Mouse (Mus musculus): ENCODE results near the gene Cfap69.
"Not testable (repeated sequence)": the region's sequence is repeated elsewhere in the genome, so short reads cannot be mapped to it uniquely, and the experiment has no call there.

Gene Cfap69
- long read RNA-seq, experiment 1, partial matches to known transcripts: 2 of 3 reads
- long read RNA-seq, experiment 1, other reads (novel, unspliced or antisense): 1 of 3 reads
- long read RNA-seq, experiment 2, partial matches to known transcripts: 0 of 1 reads
- long read RNA-seq, experiment 2, other reads (novel, unspliced or antisense): 1 of 1 reads

DNA sequence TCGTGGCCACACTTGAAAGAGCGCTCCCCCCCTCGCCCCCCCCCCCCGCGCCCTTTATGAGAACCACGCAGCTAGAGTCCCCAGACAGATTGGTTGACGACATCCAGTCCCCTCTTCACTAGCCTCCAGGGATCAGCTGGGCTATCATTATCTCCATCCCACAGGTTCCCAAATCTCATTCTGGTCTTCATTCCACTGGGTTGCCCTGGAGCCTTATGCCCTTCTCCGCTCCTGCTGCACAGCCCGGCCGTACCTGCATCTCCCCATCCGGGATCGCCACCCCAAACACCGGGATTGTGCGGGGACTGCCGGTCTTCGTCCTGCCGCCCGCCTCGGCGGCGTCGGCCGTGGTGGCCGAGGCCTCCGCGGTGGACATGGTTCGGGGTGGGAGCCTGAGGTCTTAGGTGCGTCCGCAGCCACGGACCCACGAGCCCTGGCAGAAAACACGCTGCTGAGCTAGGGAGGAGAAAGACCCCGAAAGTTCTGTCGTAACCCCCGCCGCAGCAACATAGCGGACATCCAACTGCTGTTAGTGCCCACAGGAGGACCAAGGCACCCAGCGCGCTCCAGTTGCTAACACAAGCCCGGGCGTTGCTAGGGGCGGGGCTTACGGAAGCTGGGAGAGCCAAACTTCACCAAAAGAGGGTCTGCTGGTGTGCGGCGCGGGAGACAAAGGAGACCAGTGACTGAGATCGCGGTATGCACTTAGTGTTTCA lies at the start of gene Cfap69:
Gene Cfap69 (minus strand): TSS at position 585 of the 716 bp plus-strand sequence.
- intact Hi-C loops (cut with DNase I): no loop called here

DNA sequence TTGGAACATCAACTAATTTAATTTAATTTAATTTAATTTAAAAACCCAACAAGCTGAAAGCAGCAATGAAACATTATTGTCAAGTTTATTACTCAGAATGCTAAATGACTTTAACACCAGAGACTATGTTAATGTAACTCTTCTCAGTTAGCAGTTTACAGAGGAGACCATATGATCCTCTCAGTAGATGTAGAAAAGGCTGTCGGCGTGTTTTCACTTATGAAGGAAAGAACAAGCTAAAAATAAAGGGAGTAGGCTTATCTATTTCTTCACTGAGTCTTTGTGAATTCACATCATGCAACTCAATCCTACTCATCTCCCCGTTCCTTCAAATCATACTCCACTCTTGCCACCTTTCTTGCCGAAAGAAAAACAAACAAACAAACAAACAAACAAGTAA lies 47.0 kb upstream of the Cfap69 start:
- intact Hi-C loops (cut with DNase I): no loop called here

DNA sequence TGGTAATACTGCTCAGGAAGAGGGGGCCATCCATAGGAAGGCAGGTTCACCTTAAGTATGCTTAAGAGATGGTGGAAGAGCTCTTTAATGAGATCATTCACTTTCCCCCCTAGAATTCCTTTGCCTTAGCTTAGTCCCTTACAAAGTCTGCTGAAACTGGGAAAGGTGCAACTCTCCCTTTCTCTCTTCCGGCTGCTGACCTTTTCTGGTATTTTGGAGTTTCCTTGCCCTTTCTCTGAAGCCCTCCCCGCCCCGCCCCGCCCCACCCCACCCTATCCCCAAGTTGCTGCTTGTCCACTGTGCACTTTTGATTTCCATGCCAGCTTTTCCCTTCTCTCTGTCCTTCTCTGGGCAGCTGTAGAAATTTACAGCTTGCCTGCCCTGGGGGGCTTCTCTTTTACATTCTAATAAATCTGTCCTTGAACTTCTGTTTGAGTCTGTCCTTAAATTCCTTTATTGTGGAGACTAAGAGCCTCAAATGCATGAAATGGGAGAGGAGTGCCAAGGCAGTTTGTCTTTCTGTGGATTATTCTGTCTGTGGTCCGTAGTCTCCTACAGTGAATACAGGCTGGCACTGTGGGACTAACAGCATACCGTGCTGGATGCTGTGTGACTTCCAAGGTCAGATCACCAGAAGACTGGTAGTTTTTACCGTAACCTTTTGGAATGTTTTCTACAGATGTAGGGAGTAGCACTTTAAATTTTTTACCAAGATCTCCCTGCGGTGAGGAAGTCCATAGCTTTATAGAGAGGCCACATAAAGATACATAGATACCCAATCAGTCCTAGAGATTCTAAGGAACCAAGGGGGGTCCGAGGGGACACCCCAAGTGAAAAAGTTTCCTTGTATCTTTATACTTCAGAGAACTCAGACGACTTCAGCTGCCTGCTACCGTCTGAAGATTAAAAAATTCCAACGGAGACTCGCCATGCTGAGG lies 43.6 kb upstream of the Cfap69 start:
- intact Hi-C loops (cut with DNase I): no loop called here

DNA sequence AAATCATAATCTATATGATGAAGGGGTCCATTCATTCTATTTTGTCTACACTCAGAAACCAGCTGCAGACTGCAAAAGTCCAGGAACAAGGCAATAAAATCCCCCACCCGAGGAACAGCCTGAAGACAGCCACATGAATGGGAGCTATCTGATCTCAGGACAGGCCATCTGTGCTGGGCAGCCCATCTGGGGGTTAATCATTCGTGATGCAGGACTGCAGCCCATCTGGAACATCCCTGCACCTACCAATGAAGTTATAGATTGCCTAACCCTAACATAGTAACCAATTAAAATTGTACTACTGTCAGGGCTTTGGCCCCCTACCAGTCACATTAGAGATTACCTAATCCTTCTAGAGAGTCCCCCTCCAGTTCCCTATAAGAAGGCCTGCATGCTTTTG lies 41.0 kb upstream of the Cfap69 start:
- intact Hi-C loops (cut with DNase I): no loop called here

DNA sequence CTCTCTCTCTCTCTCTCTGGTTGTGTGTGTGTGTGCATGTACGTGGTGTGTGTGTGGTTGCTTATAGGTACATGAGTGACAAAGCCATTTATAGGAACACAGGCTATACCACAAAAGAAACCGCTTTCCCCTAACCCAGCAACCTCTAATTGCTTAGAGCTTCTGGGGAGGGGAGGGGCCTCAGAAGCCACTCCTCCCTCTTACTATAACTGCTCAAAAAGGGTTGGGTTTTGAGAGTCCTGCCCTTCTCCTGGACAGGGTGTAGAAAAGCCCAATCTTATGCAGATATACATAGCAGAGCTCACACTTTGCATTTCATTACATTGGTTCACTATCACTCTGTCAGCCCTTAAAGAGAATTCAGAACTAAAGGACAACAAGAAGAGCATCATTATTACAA lies 36.3 kb upstream of the Cfap69 start:
- intact Hi-C loops (cut with DNase I): no loop called here

DNA sequence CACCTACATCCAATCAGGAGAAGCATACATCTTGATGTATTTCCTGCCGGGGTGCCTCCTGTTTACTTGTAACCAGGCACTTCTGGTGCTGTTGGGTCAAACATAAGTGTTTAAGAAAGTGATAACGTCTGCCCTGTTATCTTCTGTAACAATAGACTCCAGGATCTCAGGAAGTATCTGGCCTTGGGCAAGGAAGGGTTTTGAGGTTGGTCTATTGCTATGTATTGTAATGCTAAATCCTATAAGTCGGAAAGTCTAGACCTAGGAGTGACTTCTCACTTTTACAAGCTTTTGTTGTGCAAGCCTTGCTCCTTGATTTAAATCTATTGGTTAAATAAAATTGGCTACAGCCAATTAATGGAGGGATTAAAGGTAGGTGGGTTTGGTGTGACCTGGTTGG lies 34.8 kb upstream of the Cfap69 start:
- intact Hi-C loops (cut with DNase I): no loop called here

DNA sequence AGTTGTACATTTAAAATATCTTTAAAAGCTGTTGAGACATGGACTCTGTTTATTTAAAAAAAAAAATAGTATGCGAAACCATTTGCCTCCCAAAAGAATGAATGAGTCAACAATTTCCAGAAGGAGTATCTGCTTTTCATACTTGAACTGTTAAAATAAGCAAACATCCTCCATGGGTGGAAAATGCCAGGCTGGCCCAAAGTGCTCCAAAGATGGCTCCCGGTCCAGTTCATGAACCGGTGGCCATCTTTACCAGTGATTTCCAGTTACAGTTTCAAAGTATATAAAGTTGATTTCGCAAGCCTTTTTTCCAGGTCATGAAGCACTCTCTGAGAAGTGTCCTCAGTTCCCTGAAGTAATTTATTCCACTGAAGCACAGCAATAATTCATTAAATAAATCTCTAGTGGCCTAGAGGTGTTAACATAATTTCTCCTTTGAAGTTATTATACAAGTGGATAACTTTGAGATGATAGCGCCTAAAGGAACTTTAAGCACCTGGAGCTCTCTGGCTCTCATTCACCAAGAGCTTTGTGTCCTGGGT lies 31.4 kb upstream of the Cfap69 start:
- intact Hi-C loops (cut with DNase I): no loop called here

DNA sequence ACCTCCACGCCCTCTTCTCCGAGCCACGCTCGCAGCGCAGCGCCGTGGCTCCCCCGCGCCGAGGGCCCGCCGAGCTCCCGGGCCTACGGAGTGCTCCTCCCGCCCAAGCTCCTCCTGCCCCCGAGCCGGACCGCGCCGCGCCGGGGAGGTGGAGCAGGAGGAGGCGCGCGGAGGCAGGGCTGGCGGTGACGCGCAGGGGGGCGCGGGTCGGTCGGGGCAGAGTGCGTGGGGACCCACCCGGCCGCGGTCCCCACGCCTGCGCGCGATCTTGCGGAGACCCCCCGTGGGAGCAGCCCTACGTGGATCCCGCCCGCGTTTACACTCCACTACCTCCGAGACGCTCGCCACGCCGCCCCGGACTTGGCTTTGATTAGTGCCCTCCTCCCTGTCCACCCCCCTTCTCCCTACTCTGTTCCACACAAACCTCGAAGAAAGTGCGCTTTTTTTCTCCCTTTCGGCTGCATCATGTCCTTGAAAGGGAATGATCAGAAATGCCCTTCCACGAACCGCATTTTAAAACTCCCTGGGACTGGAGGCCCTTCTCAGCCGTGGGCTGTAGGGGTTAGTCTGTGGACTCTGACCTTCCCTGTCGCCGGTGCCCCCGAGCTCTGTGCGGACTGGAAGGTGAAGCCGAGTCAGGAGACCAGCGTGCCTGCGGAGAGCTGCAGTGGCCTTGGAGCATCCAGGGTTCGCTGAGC lies 30.1 kb upstream of the Cfap69 start, which contains the start of gene Steap2:
Gene Steap2 (minus strand): TSS at position 623 of the 698 bp plus-strand sequence.
- intact Hi-C loops (cut with DNase I): no loop called here

DNA sequence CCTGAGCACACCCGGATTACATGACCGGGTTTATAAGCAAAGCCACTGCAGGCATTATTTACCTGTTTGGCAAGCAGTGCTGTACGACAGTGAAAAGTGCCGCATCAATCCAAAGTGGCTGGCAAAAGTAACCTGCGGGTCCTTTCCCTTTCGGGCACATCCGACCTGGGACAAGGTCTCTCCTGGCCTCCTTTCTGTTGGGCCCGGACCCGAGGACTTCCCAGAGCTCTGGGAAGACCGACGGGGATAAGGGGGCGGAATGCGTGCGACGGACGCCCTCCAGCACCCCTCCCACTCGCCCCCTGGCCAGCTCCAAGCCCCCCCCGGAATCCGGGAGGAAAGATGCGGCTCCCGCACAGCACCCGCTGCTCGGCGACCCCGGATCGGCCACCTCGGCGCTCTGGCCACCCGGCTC lies 29.5 kb upstream of the Cfap69 start:
- intact Hi-C loops (cut with DNase I): no loop called here

DNA sequence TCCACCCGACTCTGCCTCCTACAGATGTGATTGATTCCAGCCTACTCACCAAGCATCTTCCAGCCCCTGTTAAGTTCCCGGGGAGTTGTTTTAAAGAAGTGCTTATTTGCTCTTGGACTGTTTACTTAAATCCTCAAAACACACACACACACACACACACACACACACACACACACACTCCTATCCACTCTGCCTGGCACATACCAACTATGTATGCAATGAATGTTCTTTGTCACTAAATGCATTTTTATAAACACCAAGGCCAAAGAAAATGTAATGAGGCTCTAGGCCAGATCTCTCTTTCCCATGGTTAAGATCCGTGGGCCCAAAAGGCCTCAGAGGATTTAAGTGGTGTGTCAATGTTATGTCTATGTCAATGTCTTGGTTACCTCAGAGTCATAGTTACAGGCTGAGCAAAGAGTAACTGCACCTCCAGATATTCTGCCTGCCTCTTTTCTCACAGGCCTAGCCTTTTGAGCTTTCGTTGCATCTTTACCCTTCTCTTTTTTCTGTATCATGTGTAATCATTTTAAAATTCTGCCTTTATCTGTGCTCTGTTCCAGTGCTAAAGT lies 28.2 kb upstream of the Cfap69 start:
- intact Hi-C loops (cut with DNase I): no loop called here

DNA sequence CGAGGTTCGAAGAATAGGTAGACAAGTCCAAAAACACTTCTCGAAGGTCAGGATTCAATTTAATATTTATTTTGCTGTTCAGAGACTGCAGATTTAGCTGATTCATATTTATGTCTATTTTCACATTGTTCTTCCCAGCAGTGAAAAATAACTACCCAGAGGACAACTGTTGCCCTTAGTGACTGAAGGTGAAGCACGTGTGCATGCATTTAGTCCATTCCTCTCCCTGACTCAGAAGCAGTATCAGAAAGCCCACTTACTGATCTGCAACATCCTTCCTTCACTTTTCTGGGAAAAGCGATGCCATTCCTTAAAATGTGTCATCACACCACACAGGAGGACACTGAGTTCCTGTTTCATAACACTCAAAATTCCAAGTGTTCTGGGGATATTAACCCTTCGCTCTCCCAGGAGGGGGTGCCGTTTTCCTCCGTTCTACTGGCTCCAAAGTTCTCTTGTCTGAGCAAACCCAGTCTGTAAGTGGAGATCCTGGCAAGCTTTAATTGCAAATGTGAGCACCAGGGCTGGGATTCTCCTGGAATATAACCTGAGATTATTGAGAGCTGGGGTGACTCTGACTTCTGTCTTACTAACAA lies 25.0 kb upstream of the Cfap69 start:
- intact Hi-C loops (cut with DNase I): no loop called here

DNA sequence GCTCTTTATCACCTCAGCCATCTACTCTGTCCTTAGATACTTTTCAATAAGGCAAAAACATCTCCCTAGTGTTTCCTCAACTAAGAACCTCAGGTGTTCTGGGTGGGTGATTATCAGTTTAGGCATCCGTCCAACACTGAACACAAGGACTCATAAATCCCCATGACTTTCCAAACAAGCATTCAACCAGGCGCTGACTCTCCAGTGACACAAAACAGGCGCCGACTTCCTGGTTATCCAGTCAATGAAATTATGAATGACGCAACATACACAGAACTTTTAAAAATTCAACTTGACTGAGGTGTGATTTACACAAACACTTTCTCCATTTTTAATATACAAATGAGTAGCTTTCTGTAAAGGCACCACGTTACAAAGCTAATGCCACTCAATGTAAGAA lies 24.2 kb upstream of the Cfap69 start:
- intact Hi-C loops (cut with DNase I): no loop called here

DNA sequence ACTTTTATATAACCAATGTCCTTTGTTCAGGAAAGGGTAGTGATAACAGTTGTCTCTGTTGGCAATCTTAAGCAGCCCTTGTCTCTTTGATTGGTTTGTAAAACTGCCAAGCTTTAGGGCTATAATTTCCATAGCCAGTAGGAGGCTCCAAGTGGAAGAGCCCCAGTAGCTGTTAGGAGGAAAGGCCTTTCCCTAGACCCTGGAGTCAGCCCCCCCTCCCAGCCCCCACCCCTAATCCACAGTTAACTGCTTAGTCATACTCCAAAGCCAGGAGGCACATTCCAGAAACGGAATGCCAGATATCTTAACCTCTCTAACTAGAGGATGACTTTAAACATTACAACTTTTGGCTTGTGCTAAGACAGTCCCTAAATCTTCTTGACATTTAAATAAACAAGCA lies 22.9 kb upstream of the Cfap69 start:
- intact Hi-C loops (cut with DNase I): no loop called here

DNA sequence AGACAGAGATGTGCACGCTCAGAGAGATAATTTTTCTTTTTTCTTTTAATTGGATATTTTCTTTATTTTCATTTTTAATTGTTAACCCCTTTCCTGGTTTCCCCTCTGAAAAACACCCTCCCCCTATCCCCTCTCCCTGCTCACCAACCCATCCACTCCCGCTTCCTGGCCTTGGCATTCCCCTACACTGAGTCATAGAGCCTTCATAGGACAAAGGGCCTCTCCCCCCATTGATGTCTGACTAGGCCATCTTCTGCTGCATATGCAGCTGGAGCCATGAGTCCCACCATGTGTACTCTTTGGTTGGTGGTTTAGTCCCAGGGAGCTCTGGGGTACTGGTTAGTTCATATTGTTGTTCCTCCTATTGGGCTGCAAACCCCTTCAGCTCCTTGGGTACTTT lies 20.9 kb upstream of the Cfap69 start:
- intact Hi-C loops (cut with DNase I): not testable (repeated sequence)

DNA sequence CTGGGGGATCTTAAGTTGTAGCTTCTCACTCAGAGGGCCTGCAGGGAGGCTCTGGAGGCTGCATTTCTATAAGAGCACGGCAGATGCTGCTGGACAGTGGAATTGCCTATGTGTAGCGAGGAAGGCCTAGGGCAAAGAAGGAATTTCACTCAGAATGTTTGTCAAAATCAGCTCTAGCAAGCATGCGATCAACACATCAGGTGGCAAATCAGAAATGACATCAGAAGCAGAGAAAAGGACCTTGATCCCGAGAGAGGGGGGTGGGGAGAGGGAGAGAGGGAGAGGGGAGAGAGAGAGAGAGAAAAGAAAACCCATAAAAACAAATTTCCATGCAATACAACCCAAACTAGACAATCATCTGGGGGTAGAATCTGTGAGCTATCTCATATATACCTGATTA lies 19.3 kb upstream of the Cfap69 start:
- intact Hi-C loops (cut with DNase I): no loop called here

DNA sequence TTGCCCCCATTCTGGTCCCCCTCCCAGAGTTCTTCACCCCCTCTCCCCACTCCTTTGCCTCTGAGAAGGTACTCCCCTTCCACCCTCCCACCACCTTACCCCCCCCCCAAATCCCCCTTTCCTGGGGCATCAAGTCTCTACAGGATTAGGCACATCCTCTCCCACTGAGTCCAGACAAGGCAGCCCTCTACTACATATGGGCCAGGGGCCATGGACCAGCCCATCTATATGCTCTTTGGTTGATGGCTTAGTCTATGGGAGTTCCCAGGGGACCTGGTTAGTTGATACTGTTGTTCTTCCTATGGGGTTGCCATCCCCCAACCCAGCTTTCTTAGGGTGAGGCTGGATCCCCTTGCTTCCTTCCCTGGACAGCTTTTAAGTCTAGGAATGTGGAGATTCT lies 15.4 kb upstream of the Cfap69 start:
- intact Hi-C loops (cut with DNase I): no loop called here

DNA sequence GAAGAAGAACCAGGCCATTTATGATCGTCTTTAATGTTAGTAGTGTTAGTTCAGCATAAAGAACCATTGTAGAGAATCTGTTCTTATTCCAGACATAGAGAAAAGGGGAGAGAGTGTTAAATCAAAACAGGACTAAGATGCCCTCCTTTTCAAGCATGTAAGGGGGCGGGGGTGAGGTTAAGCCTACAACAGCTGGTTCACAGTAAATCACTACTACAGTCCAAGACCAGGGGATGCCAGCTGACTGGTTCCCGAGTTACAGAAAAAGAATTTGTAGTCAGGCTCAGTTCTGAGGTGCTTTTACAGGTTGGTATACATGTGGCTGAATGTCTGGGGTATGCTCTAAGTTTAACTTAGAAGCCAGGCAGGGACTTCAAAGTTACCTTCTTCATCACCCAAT lies 12.0 kb upstream of the Cfap69 start:
- intact Hi-C loops (cut with DNase I): no loop called here

DNA sequence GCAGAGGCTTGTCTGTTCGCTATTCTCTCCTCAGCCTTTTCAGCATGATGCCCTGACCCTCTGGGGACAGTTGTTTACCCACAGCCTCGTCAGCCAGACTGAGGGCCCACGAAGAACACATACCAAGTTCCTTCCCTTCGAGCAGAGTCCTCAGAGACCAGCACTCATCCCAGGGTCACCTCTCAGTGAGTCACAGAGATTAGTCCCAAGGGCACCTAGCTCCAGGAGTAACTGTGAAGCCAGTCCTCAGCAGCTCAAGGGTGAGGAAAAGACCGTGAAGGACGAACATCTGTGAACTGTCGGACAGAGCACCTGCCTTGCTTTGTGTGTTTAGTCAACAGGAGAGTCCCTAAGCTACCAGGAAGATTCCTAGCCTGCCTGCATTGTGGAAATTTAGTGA lies 4.9 kb upstream of the Cfap69 start:
- intact Hi-C loops (cut with DNase I): no loop called here

DNA sequence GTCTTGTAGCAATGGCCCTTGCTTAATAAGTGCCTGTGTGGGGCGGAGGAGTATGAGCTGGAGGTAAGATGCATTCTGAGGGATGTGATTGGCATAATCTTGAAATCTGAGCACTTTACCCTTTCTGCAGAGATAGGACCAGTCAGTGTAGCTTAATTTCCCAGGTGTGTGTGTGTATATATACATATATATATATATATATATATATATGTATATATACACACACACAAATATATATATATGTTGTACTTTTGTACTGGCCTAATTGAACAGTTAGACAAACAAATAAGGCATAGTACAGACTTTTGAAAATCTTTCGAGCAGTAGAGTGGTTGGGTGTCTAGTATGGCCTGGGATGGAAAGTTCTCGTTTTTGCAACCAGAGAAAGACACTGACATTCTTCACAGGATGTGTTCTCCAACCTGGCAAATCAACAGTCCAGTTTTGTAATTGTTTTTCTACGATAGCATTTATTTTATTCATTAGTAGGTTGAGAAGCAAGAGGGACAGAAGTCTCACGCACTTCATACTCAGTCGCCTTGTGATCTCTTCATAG lies 410 bp upstream of the Cfap69 start:
- intact Hi-C loops (cut with DNase I): no loop called here

DNA sequence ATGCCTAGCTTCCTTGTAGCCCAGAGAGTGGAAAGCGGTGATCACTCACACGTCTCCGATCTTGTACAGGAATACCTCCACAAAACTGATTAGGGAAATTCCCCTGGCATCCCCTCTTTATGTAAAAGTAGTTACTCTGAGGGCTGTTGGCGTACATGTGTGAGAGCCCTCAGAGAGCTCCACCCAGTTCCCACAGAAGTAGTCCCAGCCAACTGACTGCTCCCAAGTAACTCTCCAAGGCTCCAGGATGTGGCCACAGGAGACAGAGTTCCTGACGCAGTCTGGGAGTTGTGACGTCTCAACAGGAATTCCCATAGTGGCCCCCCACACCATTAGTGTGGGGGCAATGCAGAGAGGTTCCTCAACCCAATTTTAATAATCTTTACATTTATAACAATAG lies 982 bp downstream of the Cfap69 start:
- intact Hi-C loops (cut with DNase I): no loop called here

Data from adrenal gland (tissue).